Mouse (Mus musculus): Measurements from ENCODE around the gene Nlrc4.

DNA sequence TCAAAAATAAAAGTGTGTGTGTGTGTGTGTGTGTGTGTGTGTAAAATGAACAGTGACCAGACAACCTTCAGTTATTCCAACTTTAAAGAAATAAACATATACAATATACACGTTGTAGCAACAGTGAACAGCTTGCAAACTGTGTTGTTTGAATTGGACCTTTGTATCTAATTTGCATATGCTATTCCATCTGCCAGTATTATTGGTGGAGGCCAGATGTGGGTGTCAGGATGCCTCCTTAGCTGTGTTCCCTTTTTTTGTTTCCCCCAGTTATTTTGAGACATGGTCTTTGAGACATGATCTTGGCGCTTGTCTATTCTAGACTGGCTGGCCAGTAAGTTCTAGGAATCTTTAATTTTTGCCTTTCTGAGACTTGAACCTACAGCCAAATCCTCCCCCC, 61.8 kb downstream of the Nlrc4 start:
- TF ChIP-seq CTCF (IDR thresholded peaks at IDR 0.05; ENCODE audit: extremely low read depth, insufficient read depth, insufficient read length, insufficient replicate concordance): no peak
- TF ChIP-seq POLR2A (IDR thresholded peaks at IDR 0.05; ENCODE audit: low read depth, low read length): no peak
